Mouse (Mus musculus): ENCODE results near the gene Ptprs.

- TF ChIP-seq EP300 (optimal IDR thresholded peaks at IDR 0.05) (no peak), CTCF (IDR thresholded peaks at IDR 0.05; ENCODE audit: low read depth) (no peak)
These were observed 32.9 kb downstream of the Ptprs start for GRCm38 (mm10) chr17:56443341-56443795.
